Mouse (Mus musculus) neural tube, embryonic 12.5 days (tissue): ENCODE measurements around the gene Grm4. TPM values are rescaled to one million over a fixed set of nuclear protein-coding genes. Genes with fewer than 3 reads are reported as not detected.
A peak's percentile ranks its signal among the peaks of the same experiment; 100 is the strongest.
"Not testable (repeated sequence)": the region's sequence is repeated elsewhere in the genome, so short reads cannot be mapped to it uniquely, and the experiment has no call there.

Experiments
- ATAC-seq: fragments of 200-750 bp; cut with Nextera tagmentation; 2 replicates; pipeline ENCODE4 v1.8.0; 2017; ENCODE audit warnings: low read depth, mild to moderate bottlenecking, moderate TSS enrichment, moderate library complexity; ENCODE audit not compliant: low FRiP score
- H3K27ac ChIP-seq: fragments of 300-500 bp; sonication (generic); 2 replicates; pipeline ENCODE4 v1.5.1; 2016
- H3K27me3 ChIP-seq: fragments of 300-500 bp; sonication (generic); replicated peaks from 2 replicates; pipeline ENCODE4 v1.6.1; 2016; ENCODE audit warnings: mild to moderate bottlenecking
- H3K36me3 ChIP-seq: fragments of 300-500 bp; sonication (generic); 2 replicates; pipeline ENCODE4 v1.6.1; 2016; ENCODE audit warnings: mild to moderate bottlenecking
- H3K4me1 ChIP-seq: fragments of 300-500 bp; sonication (generic); 2 replicates; pipeline ENCODE4 v1.6.1; 2016
- H3K4me2 ChIP-seq: fragments of 300-500 bp; sonication (generic); replicated peaks from 2 replicates; pipeline ENCODE4 v1.6.1; 2016; ENCODE audit warnings: mild to moderate bottlenecking
- H3K4me3 ChIP-seq: fragments of 300-500 bp; sonication (generic); 2 replicates; pipeline ENCODE4 v1.5.1; 2016
- H3K9ac ChIP-seq: fragments of 300-500 bp; sonication (generic); 2 replicates; pipeline ENCODE4 v1.6.1; 2016; ENCODE audit warnings: mild to moderate bottlenecking
- H3K9me3 ChIP-seq: fragments of 300-500 bp; sonication (generic); 2 replicates; pipeline ENCODE4 v1.6.1; 2016; ENCODE audit warnings: mild to moderate bottlenecking
- WGBS: fragments of 180-500 bp; shearing (Covaris S2); methylation state at CpG from one replicate; pipeline ENCODE4 v1.1.7; 2016; 5-methylcytosine and 5-hydroxymethylcytosine counted together
- polyA plus RNA-seq: library from polyadenylated mRNA; unstranded; fragments of >200 nt; fragmentation: Nextera tagmentation; extraction: Ambion mirVana; gene quantifications from 2 replicates; pipeline ENCODE4 v1.2.1, GENCODE M21; 2016

Grm4 gene
- polyA plus RNA-seq, 1 experiment from 2014 or later: 3.4 TPM

DNA sequence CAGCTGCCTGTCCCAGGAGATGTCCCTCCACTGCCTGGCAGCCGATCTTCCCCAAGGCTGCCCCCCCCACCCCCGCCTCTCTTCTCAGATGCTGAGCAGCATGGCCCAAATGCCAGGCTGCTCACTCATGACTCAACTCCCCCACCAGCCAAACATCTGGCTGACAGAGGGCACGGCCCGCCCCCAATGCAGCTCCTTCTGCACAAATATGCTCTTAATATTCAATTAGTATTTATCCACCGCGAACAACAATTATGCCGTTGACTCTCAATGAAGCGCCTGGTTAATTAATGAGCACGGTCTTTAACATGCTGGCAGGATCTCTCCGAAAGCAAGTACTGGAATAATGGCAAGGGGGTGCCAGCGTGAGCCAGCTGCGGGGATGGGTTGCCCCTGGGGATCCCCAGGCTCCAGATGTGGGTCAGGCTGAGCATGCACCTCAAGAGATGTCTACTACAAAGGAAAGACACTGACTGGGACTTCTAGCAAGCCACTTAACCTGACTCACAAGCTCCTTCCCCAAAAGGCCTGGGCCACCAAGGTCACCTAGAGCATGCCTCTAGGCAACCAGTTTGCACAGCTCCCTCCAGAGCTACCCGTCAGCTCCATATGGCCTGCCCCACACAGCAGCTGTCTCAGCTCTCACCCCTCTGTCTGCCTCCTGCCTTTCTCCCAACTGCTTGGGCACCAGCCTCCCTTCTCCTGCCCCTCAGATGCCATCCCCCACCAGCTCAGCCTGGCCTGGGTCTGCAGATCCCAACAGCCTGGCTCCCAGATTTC, 131.8 kb downstream of the Grm4 start:
- H3K4me1 ChIP-seq: peaks cover 25% of the 10 kb centered on the region
- H3K9ac ChIP-seq: no peak overlapping the region
- ATAC-seq: no peak
- H3K36me3 ChIP-seq: no peaks in the 10 kb centered on the region
- WGBS: 67% methylated on average over 13 of the region's 13 CpGs
- H3K4me2 ChIP-seq: no peak overlapping the region
- no peaks in the 10 kb centered on the region for H3K9me3 ChIP-seq
- no peak overlapping the region for H3K27ac ChIP-seq
- H3K27me3 ChIP-seq: no peaks in the 10 kb centered on the region
- no peak overlapping the region for H3K4me3 ChIP-seq

- no peak overlapping the region for H3K4me2 ChIP-seq
- no peak overlapping the region for H3K9ac ChIP-seq
- no peak overlapping the region for H3K4me3 ChIP-seq
- no peaks in the 10 kb centered on the region for H3K9me3 ChIP-seq
- H3K27me3 ChIP-seq: 0 out of 2 replicates have a peak, but pooled peaks cover under 1% of the 10 kb centered on the region
- peaks cover 15% of the 10 kb centered on the region for H3K4me1 ChIP-seq
- H3K36me3 ChIP-seq: no peaks in the 10 kb centered on the region
- ATAC-seq: no peak
- 69% methylated on average over 1 of the region's 1 CpGs for WGBS
- H3K27ac ChIP-seq: no peak overlapping the region
These were observed 134.8 kb downstream of the Grm4 start for GRCm38 (mm10) chr17:27386438-27386837.

GRCm38 (mm10) chr17:27385513-27386261, 135.5 kb downstream of the Grm4 start:
- Histone ChIP-seq H3K9ac (no peak overlapping the region), H3K4me1 (peaks cover 15% of the 10 kb centered on the region), H3K9me3 (no peaks in the 10 kb centered on the region), H3K27me3 (0 out of 2 replicates have a peak, but pooled peaks cover 3% of the 10 kb centered on the region), H3K4me3 (no peak overlapping the region), H3K4me2 (peak overlapping the region; percentile 17; the same call in 1 of the 2 replicates), H3K27ac (no peak overlapping the region), H3K36me3 (no peaks in the 10 kb centered on the region)
- no peak for ATAC-seq
- WGBS: 33% methylated on average over 17 of the region's 17 CpGs

GRCm38 (mm10) chr17:27382916-27383315, 138.3 kb downstream of the Grm4 start:
- no peaks in the 10 kb centered on the region; the same call in 1 of the 2 replicates for H3K4me1 ChIP-seq
- no peak overlapping the region for H3K9ac ChIP-seq
- no peak for ATAC-seq
- WGBS: 88% methylated on average over 11 of the region's 11 CpGs
- no peak overlapping the region for H3K27ac ChIP-seq
- H3K9me3 ChIP-seq: no peaks in the 10 kb centered on the region
- 0 out of 2 replicates have a peak, but pooled peaks cover 3% of the 10 kb centered on the region for H3K27me3 ChIP-seq
- H3K36me3 ChIP-seq: no peaks in the 10 kb centered on the region
- no peak overlapping the region for H3K4me2 ChIP-seq
- H3K4me3 ChIP-seq: no peak overlapping the region

DNA sequence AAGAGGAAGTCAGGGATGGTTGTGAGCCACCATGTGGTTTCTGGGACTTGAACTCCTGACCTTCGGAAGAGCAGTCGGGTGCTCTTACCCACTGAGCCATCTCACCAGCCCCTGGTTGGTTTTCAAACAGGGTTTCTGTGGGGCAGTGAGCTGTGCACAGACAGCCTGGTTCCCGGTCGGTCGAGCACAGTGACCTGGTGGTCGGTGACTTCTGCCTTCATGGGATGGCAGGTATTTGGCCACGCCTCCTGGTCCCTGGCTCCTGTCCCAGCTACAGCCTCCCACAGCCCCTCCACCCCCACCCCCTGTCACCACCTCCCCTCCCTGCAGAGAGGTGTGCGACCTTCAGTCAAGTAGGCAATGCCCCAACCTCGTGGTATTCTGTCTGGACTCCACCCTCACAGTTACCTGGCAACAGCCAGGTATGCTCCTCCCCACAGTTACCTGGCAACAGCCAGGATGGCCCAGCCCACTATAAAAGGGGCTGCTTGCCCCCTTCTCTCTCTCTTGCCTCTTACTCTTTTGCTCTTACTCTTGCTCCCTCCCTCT, 140.2 kb downstream of the Grm4 start:
- H3K9me3 ChIP-seq: peaks cover 12% of the 10 kb centered on the region
- 57% methylated on average over 9 of the region's 9 CpGs for WGBS
- not testable (repeated sequence) for ATAC-seq, H3K9ac ChIP-seq, H3K27me3 ChIP-seq, H3K4me2 ChIP-seq, H3K4me3 ChIP-seq, H3K36me3 ChIP-seq, H3K4me1 ChIP-seq, H3K27ac ChIP-seq

- Histone ChIP-seq H3K4me2 (no peak overlapping the region), H3K27ac (no peak overlapping the region), H3K4me3 (no peak overlapping the region), H3K36me3 (no peaks in the 10 kb centered on the region), H3K4me1 (no peaks in the 10 kb centered on the region), H3K9me3 (peaks cover 12% of the 10 kb centered on the region), H3K27me3 (0 out of 2 replicates have a peak, but pooled peaks cover 3% of the 10 kb centered on the region), H3K9ac (no peak overlapping the region)
- ATAC-seq: no peak
- 30% methylated on average over 3 of the region's 3 CpGs for WGBS
These were observed 142.2 kb downstream of the Grm4 start for GRCm38 (mm10) chr17:27378977-27379376.

GRCm38 (mm10) chr17:27377151-27377550, 144.1 kb downstream of the Grm4 start:
- H3K27ac ChIP-seq: no peak overlapping the region
- H3K4me3 ChIP-seq: no peak overlapping the region
- H3K9me3 ChIP-seq: peaks cover 12% of the 10 kb centered on the region
- no peak overlapping the region for H3K4me2 ChIP-seq
- H3K4me1 ChIP-seq: no peaks in the 10 kb centered on the region
- no peaks in the 10 kb centered on the region for H3K36me3 ChIP-seq
- ATAC-seq: no peak
- WGBS: 97% methylated on average over 1 of the region's 1 CpGs
- H3K9ac ChIP-seq: no peak overlapping the region
- H3K27me3 ChIP-seq: 0 out of 2 replicates have a peak, but pooled peaks cover 3% of the 10 kb centered on the region

GRCm38 (mm10) chr17:27375551-27375950, 145.7 kb downstream of the Grm4 start:
- Histone ChIP-seq H3K27ac (no peak overlapping the region), H3K4me3 (no peak overlapping the region), H3K9me3 (peaks cover 14% of the 10 kb centered on the region), H3K9ac (no peak overlapping the region), H3K27me3 (no peaks in the 10 kb centered on the region), H3K36me3 (no peaks in the 10 kb centered on the region), H3K4me1 (no peaks in the 10 kb centered on the region), H3K4me2 (no peak overlapping the region)
- WGBS: 79% methylated on average over 5 of the region's 5 CpGs
- ATAC-seq: no peak

Other genes with a start within 250 kb of the Grm4 start
- gene Hmga1, start 35.1 kb upstream of the Grm4 start, polyA plus RNA-seq: 196 and 214 TPM in 2 replicates
- 25.0 and 30.9 TPM in 2 replicates for gene AI413582, start 44.4 kb upstream of the Grm4 start, polyA plus RNA-seq
- 213 and 227 TPM in 2 replicates for gene Nudt3, start 102.1 kb upstream of the Grm4 start, polyA plus RNA-seq
- gene RPS10-NUDT3, start 113.8 kb upstream of the Grm4 start, polyA plus RNA-seq: not detected in 2 replicates
- gene Rps10, start 115.3 kb upstream of the Grm4 start, polyA plus RNA-seq: 639 and 684 TPM in 2 replicates
- 11.6 and 13.4 TPM in 2 replicates for gene Pacsin1, start 134.1 kb upstream of the Grm4 start, polyA plus RNA-seq
- 0.13 and 0.33 TPM in 2 replicates for gene Spdef, start 207.6 kb upstream of the Grm4 start, polyA plus RNA-seq